Mouse (Mus musculus) liver, embryonic 18 days (tissue): ENCODE data around the gene Vmn1r235. TPM values are rescaled to one million over a fixed set of nuclear protein-coding genes. Genes with fewer than 3 reads are reported as not detected.

Experiments
- polyA plus RNA-seq: library from polyadenylated mRNA; depleted of rRNA; stranded (reverse); fragments of >200 nt; gene quantifications from 2 replicates; pipeline ENCODE4 v1.2.3, GENCODE M21; 2012; rRNA removed

Vmn1r235 gene
- polyA plus RNA-seq, result not detected in 2 replicates

DNA sequence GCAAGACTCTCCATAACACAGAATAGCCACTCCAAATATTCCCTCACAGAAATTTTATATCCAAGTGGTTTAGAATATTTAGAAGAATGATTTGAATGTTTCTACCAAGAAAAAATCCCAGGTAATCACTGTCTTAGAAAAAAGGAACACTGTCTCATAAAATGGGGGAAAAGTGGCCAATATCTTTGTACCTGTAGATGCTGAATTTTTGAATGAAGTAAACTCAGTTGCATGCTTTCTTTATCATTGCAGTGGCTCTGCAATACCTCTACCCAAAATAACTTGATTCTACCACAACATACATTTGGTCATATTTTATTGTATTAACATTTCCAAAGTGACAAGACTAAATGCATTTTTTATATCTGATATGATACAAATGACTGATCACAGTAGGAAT, at the start of gene Vmn1r235:
TSS of gene Vmn1r235 (plus strand) at position 301 of the 400 bp plus-strand sequence.

DNA sequence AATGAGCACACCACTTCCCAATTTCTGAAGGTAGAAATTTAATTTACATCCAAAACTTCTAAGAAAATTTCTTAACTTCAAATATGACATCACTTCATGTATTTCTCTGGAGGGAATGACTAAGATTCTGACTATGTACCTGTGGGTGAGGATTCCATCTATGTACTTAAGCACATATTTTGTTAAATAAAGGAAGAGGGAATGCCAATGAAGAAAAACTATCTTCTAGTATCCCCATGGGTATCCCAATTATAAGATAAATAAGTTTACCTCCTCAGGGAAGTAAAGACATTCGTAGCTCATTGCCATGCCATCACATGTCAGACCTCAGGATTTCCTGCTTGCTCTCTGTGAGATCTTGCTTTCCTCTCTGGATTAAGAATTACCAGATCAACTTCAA, 30.4 kb upstream of the Vmn1r235 start, which contains the start of gene Vmn1r234:
TSS of gene Vmn1r234 (plus strand) at position 301 of the 400 bp plus-strand sequence.

DNA sequence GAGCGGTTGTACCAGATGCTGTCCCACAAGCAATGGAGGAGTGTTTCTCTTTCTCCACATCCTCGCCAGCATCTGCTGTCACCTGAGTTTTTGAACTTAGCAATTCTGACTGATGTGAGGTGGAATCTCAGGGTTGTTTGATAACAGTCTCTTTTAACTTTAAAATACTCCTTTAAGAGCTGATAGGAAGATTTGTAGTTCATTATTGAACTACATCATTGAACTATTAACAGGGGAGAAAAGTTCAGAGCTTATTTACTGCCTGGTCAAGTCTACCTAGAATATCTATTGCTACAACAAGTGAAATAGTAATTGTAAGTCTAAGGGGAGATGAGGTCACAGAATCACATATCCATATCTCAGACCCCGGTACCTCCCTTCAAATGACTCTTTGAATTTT, 26.4 kb downstream of the Vmn1r235 start, which contains the start of gene Vmn1r236:
TSS of gene Vmn1r236 (plus strand) at position 301 of the 400 bp plus-strand sequence.

DNA sequence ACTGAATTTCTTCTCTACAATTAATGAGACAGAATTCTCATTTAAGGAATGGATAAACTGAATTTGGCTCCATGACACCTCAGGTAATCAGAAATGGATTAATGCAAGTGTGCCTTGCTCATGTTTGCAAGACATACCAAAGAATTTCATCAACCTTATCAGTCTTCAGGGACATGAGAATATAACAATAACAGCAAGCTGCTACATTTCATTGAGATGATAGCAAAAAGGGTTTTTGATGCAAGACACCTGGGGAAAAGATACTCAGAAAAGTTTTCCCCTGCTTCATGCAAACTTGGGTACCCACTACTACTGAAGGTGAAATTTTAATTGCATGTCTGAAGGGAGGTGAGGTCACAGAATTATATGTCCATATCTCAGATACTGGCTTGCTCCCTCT, 55.4 kb downstream of the Vmn1r235 start, which contains the start of gene Vmn1r237:
TSS of gene Vmn1r237 (plus strand) at position 301 of the 400 bp plus-strand sequence.

Other genes with a start within 250 kb of the Vmn1r235 start
- 3.9 and 4.0 TPM in 2 replicates for gene Zfp160, start 247.5 kb upstream of the Vmn1r235 start, polyA plus RNA-seq
- not detected in 2 replicates for gene Vmn1r234, start 30.3 kb upstream of the Vmn1r235 start, polyA plus RNA-seq
- not detected in 2 replicates for gene Vmn1r236, start 26.5 kb downstream of the Vmn1r235 start, polyA plus RNA-seq
- gene Vmn1r237, start 55.5 kb downstream of the Vmn1r235 start, polyA plus RNA-seq, result not detected in 2 replicates
- 0.28 and 0.34 TPM in 2 replicates for gene Zfp677, start 127.3 kb downstream of the Vmn1r235 start, polyA plus RNA-seq
- gene Zfp54, start 166.8 kb downstream of the Vmn1r235 start, polyA plus RNA-seq, result 1.0 and 1.1 TPM in 2 replicates
- 2.3 and 2.4 TPM in 2 replicates for gene Zfp51, start 194.0 kb downstream of the Vmn1r235 start, polyA plus RNA-seq
- gene Zfp53, start 232.6 kb downstream of the Vmn1r235 start, polyA plus RNA-seq, result 1.6 TPM in 2 replicates